9 mouse cellular contexts compared by ENCODE assay signal in the genomic region with DNA sequence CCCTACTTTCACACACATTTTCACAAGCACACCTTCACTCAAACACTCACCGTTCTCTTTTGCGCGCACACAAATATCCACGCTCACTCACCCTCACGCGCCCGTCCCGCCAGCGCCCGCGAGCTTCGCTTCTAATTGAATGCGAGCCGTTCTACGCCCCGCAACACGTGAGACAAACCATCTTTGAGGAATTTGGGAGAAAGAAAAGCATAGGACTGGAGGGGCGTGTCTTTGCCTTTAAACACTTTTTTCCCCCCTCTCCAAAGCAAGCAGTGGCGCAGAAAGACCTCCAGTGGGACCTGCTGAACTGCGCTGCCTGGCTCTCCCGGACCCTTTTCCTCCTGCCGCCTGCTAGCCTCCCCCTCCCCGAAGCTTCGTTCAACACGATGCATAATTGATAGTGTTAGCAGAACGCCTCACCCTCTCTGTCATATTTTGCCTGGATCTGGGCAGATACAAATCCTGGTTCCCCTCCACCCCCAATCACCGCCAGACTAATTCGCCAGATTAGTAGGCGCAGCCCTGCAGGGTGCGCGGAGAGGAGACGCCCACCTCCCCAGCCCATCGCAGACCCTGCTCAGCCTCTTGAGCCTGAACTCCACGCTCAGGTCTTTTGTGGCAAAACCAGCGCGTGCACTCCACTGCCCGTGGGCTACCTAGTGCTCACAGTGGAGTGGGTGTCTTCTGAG. TPM values are rescaled to one million over a fixed set of nuclear protein-coding genes. Genes with fewer than 3 reads are reported as not detected.
A peak's percentile ranks its signal among the peaks of the same experiment; 100 is the strongest.
DNase-seq lines count a peak whose midpoint lies in the region; ATAC-seq and TF ChIP-seq lines count a peak whose summit lies in the region.
"Had no signal": no experiment of that assay in that cellular context is flagged by ENCODE, and none has a peak within 500 bp of the region (broad histone marks: within the 10 kb centered on the region; RNA-seq: fewer than 3 reads in every experiment).

No protein-coding gene starts in this region.

- no peak for TF ChIP-seq CTCF in intestine, postnatal 0 days (IDR thresholded peaks at IDR 0.05; ENCODE audit: low read depth)

- DNase-seq in intestine, embryonic 14.5 days (ENCODE audit: low spot score), result peak; percentile 59
- peak; percentile 41 for DNase-seq in embryo, embryonic 11 days
- peak; percentile 28 for DNase-seq in neural tube, embryonic 11.5 days (ENCODE audit: low spot score)
- no peak for DNase-seq in ovary, postnatal 36 days (ENCODE audit: low spot score)
- DNase-seq in c-Kit-positive CD71-positive TER-119-positive erythroid progenitor cells, embryonic 14.5 days (ENCODE audit: low spot score), result no peak

- 2% methylated on average over 37 of the region's 37 CpGs for WGBS in intestine, embryonic 14.5 days
- 2% methylated on average over 37 of the region's 37 CpGs for WGBS in intestine, postnatal 0 days
- WGBS in intestine, embryonic 15.5 days, result 2% methylated on average over 37 of the region's 37 CpGs
- under 1% methylated on average over 37 of the region's 37 CpGs for WGBS in neural tube, embryonic 11.5 days

- H3K4me2 ChIP-seq in intestine, embryonic 14.5 days (ENCODE audit: low read length), result peak overlapping the region; percentile 22
- no peak overlapping the region for H3K4me2 ChIP-seq in intestine, postnatal 0 days (replicated peaks; ENCODE audit: low read depth)
- peak overlapping the region; percentile 25 for H3K4me2 ChIP-seq in intestine, embryonic 15.5 days (replicated peaks)
- peak overlapping the region; percentile 44 for H3K4me2 ChIP-seq in neural tube, embryonic 11.5 days (ENCODE audit: low read depth)
- H3K4me2 ChIP-seq: liver, embryonic 15.5 days had no signal

- no peaks in the 10 kb centered on the region for H3K9me3 ChIP-seq in intestine, embryonic 14.5 days (ENCODE audit: control insufficient read depth, low read length)
- H3K9me3 ChIP-seq in intestine, postnatal 0 days (ENCODE audit: control insufficient read depth), result no peaks in the 10 kb centered on the region
- no peaks in the 10 kb centered on the region for H3K9me3 ChIP-seq in intestine, embryonic 15.5 days
- no peaks in the 10 kb centered on the region for H3K9me3 ChIP-seq in neural tube, embryonic 11.5 days (ENCODE audit: control insufficient read depth, low read length)
- H3K9me3 ChIP-seq: liver, embryonic 15.5 days had no signal

- H3K27ac ChIP-seq in intestine, embryonic 14.5 days (ENCODE audit: low read depth), result no peak overlapping the region
- no peak overlapping the region for H3K27ac ChIP-seq in intestine, postnatal 0 days (ENCODE audit: low read depth, low read length)
- no peak overlapping the region for H3K27ac ChIP-seq in intestine, embryonic 15.5 days
- peak overlapping the region; percentile 51 for H3K27ac ChIP-seq in neural tube, embryonic 11.5 days (ENCODE audit: low read depth, low read length)
- H3K27ac ChIP-seq: liver, embryonic 15.5 days had no signal

- H3K4me3 ChIP-seq in intestine, embryonic 14.5 days (ENCODE audit: low read depth, low read length), result peak overlapping the region; percentile 10; the same call in 1 of the 2 replicates
- no peak overlapping the region for H3K4me3 ChIP-seq in intestine, postnatal 0 days (ENCODE audit: low read depth, low read length)
- peak overlapping the region; percentile 10; the same call in 1 of the 2 replicates for H3K4me3 ChIP-seq in intestine, embryonic 15.5 days (replicated peaks)
- H3K4me3 ChIP-seq in neural tube, embryonic 11.5 days (ENCODE audit: low read depth, low read length), result peak overlapping the region; percentile 27
- H3K4me3 ChIP-seq: liver, embryonic 15.5 days had no signal

- H3K9ac ChIP-seq in intestine, embryonic 14.5 days (ENCODE audit: low read length), result no peak overlapping the region
- H3K9ac ChIP-seq in intestine, postnatal 0 days (ENCODE audit: low read depth, low read length), result no peak overlapping the region
- H3K9ac ChIP-seq in intestine, embryonic 15.5 days, result no peak overlapping the region; the same call in 1 of the 2 replicates
- H3K9ac ChIP-seq in neural tube, embryonic 11.5 days (ENCODE audit: low read length), result peak overlapping the region; percentile 44
- H3K9ac ChIP-seq: liver, embryonic 15.5 days had no signal

- peaks cover 11% of the 10 kb centered on the region for H3K4me1 ChIP-seq in intestine, embryonic 14.5 days (replicated peaks; ENCODE audit: control insufficient read depth, insufficient read depth, low read length)
- H3K4me1 ChIP-seq in intestine, postnatal 0 days (replicated peaks; ENCODE audit: control insufficient read depth, insufficient read depth, low read length), result no peaks in the 10 kb centered on the region
- peaks cover 39% of the 10 kb centered on the region for H3K4me1 ChIP-seq in intestine, embryonic 15.5 days (replicated peaks)
- H3K4me1 ChIP-seq in neural tube, embryonic 11.5 days (ENCODE audit: control insufficient read depth, insufficient read depth, low read length), result peaks cover 29% of the 10 kb centered on the region

- no peak for ATAC-seq in intestine, embryonic 14.5 days (replicated peaks; ENCODE audit: low FRiP score, low TSS enrichment, low read depth)
- ATAC-seq in intestine, postnatal 0 days, result no peak
- ATAC-seq in intestine, embryonic 15.5 days, result no peak
- no peak for ATAC-seq in neural tube, embryonic 11.5 days (ENCODE audit: insufficient read depth, low FRiP score, low TSS enrichment)
- no peak for ATAC-seq in megakaryocyte-erythroid progenitor cell, adult 5-6 weeks (replicated peaks; ENCODE audit: low FRiP score, low TSS enrichment, poor library complexity, severe bottlenecking)

- peaks cover 73% of the 10 kb centered on the region for H3K27me3 ChIP-seq in intestine, embryonic 14.5 days (replicated peaks; ENCODE audit: control insufficient read depth, insufficient read depth, low read length)
- peaks cover 71% of the 10 kb centered on the region for H3K27me3 ChIP-seq in intestine, postnatal 0 days (replicated peaks; ENCODE audit: control insufficient read depth, insufficient read depth, low read length)
- H3K27me3 ChIP-seq in intestine, embryonic 15.5 days (replicated peaks), result peaks cover 71% of the 10 kb centered on the region
- H3K27me3 ChIP-seq in neural tube, embryonic 11.5 days (ENCODE audit: control insufficient read depth, insufficient read depth, low read length), result peaks cover 70% of the 10 kb centered on the region

- H3K36me3 ChIP-seq in intestine, embryonic 14.5 days (ENCODE audit: control insufficient read depth, insufficient read depth, low read length), result no peaks in the 10 kb centered on the region
- H3K36me3 ChIP-seq in intestine, postnatal 0 days (ENCODE audit: control insufficient read depth, insufficient read depth), result no peaks in the 10 kb centered on the region
- H3K36me3 ChIP-seq in intestine, embryonic 15.5 days, result no peaks in the 10 kb centered on the region
- no peaks in the 10 kb centered on the region for H3K36me3 ChIP-seq in neural tube, embryonic 11.5 days (ENCODE audit: control insufficient read depth, insufficient read depth, low read length)
- H3K36me3 ChIP-seq: liver, embryonic 15.5 days had no signal

RNA-seq across cellular contexts. Expression of a gene that starts 2.1 kb away (rescaled TPM):
- polyA plus RNA-seq in intestine, embryonic 14.5 days (2014; fragmentation: Nextera tagmentation; extraction: Ambion mirVana), result 65.5 and 71.3 TPM in 2 replicates
- 26.9 and 29.6 TPM in 2 replicates for polyA plus RNA-seq in intestine, postnatal 0 days (2015; fragmentation: Nextera tagmentation; extraction: Ambion mirVana)
- polyA plus RNA-seq in intestine, embryonic 15.5 days (2015; fragmentation: Nextera tagmentation; extraction: Ambion mirVana), result 83.4 and 84.8 TPM in 2 replicates
- polyA plus RNA-seq in neural tube, embryonic 11.5 days (2014; fragmentation: Nextera tagmentation; extraction: Ambion mirVana), result 31.2 and 31.5 TPM in 2 replicates
- not detected in 2 replicates for total RNA-seq in megakaryocyte-erythroid progenitor cell, adult 5-6 weeks (2014; fragmentation: Nextera tagmentation)
- 0.27 TPM in 1 of 2 replicates, not detected in the other for total RNA-seq in megakaryocyte-erythroid progenitor cell, adult 5-6 weeks (2017)

RNA-seq across cellular contexts. Expression of a gene that starts 2.1 kb away (rescaled TPM):
- 1.7 and 1.8 TPM in 2 replicates for polyA plus RNA-seq in intestine, embryonic 14.5 days (2014; fragmentation: Nextera tagmentation; extraction: Ambion mirVana)
- polyA plus RNA-seq in intestine, postnatal 0 days (2015; fragmentation: Nextera tagmentation; extraction: Ambion mirVana), result 0.27 and 0.35 TPM in 2 replicates
- polyA plus RNA-seq in intestine, embryonic 15.5 days (2015; fragmentation: Nextera tagmentation; extraction: Ambion mirVana), result 1.3 and 1.4 TPM in 2 replicates
- 6.3 and 9.3 TPM in 2 replicates for polyA plus RNA-seq in neural tube, embryonic 11.5 days (2014; fragmentation: Nextera tagmentation; extraction: Ambion mirVana)
- total RNA-seq in megakaryocyte-erythroid progenitor cell, adult 5-6 weeks (2014; fragmentation: Nextera tagmentation), result 0.07 TPM in 1 of 2 replicates, not detected in the other
- not detected in 2 replicates for total RNA-seq in megakaryocyte-erythroid progenitor cell, adult 5-6 weeks (2017)

RNA-seq across cellular contexts. Expression of a gene that starts 47.6 kb away (rescaled TPM):
- 16.9 and 17.7 TPM in 2 replicates for polyA plus RNA-seq in intestine, embryonic 14.5 days (2014; fragmentation: Nextera tagmentation; extraction: Ambion mirVana)
- polyA plus RNA-seq in intestine, postnatal 0 days (2015; fragmentation: Nextera tagmentation; extraction: Ambion mirVana), result 5.3 and 7.1 TPM in 2 replicates
- 13.2 and 15.6 TPM in 2 replicates for polyA plus RNA-seq in intestine, embryonic 15.5 days (2015; fragmentation: Nextera tagmentation; extraction: Ambion mirVana)
- polyA plus RNA-seq in neural tube, embryonic 11.5 days (2014; fragmentation: Nextera tagmentation; extraction: Ambion mirVana), result 7.6 and 10.6 TPM in 2 replicates
- total RNA-seq in megakaryocyte-erythroid progenitor cell, adult 5-6 weeks (2014; fragmentation: Nextera tagmentation), result 126 and 134 TPM in 2 replicates
- total RNA-seq in megakaryocyte-erythroid progenitor cell, adult 5-6 weeks (2017), result 34.2 and 38.1 TPM in 2 replicates

RNA-seq across cellular contexts. Expression of a gene that starts 51.0 kb away (rescaled TPM):
- 21.3 and 22.9 TPM in 2 replicates for polyA plus RNA-seq in intestine, embryonic 14.5 days (2014; fragmentation: Nextera tagmentation; extraction: Ambion mirVana)
- 15.0 and 15.9 TPM in 2 replicates for polyA plus RNA-seq in intestine, postnatal 0 days (2015; fragmentation: Nextera tagmentation; extraction: Ambion mirVana)
- polyA plus RNA-seq in intestine, embryonic 15.5 days (2015; fragmentation: Nextera tagmentation; extraction: Ambion mirVana), result 21.3 and 21.4 TPM in 2 replicates
- polyA plus RNA-seq in neural tube, embryonic 11.5 days (2014; fragmentation: Nextera tagmentation; extraction: Ambion mirVana), result 29.6 and 35.9 TPM in 2 replicates
- 4.7 and 17.9 TPM in 2 replicates for total RNA-seq in megakaryocyte-erythroid progenitor cell, adult 5-6 weeks (2014; fragmentation: Nextera tagmentation)
- 3.5 and 5.3 TPM in 2 replicates for total RNA-seq in megakaryocyte-erythroid progenitor cell, adult 5-6 weeks (2017)

Comparison
In these comparisons a context has a peak if more than half of its experiments do, and no peak if none do; other contexts are left out.
1. DNase-seq: peak in intestine, embryonic 14.5 days (single experiment), embryo, embryonic 11 days (single experiment) and neural tube, embryonic 11.5 days (single experiment); none in ovary, postnatal 36 days (single experiment) and c-Kit-positive CD71-positive TER-119-positive erythroid progenitor cells, embryonic 14.5 days (single experiment).